Mouse (Mus musculus) brain, embryonic 18.5 days (tissue): ENCODE measurements around the gene Gm12800.
"Not testable (repeated sequence)": the region's sequence is repeated elsewhere in the genome, so short reads cannot be mapped to it uniquely, and the experiment has no call there.

Source experiments
- DNase-seq: peaks from one replicate; pipeline ENCODE4 v3.0.0-alpha.2; 2012; ENCODE audit warnings: low read depth, low spot score

Gm12800 gene

GRCm38 (mm10) chr4:101908821-101909220 is at the start of gene Gm12800:
Gene Gm12800, plus strand, starts transcription at chr4:101909121.
- not testable (repeated sequence) for DNase-seq

- DNase-seq = no peak
Measured at GRCm38 (mm10) chr4:101860873-101861272, 48.0 kb upstream of the Gm12800 start.

GRCm38 (mm10) chr4:101862289-101862688 is 46.6 kb upstream of the Gm12800 start:
- DNase-seq = no peak

- not testable (repeated sequence) for DNase-seq
Measured at GRCm38 (mm10) chr4:101872031-101872430, 36.9 kb upstream of the Gm12800 start.

GRCm38 (mm10) chr4:101875687-101876086 is 33.2 kb upstream of the Gm12800 start:
- DNase-seq = not testable (repeated sequence)

GRCm38 (mm10) chr4:101883641-101884040 is 25.3 kb upstream of the Gm12800 start:
- no peak for DNase-seq

GRCm38 (mm10) chr4:101889377-101889776 is 19.5 kb upstream of the Gm12800 start:
- no peak for DNase-seq

- DNase-seq = no peak
Measured at GRCm38 (mm10) chr4:101893656-101894420, 15.1 kb upstream of the Gm12800 start, which contains the start of gene C130073F10Rik. Gene C130073F10Rik, minus strand, starts transcription at chr4:101893789.

- not testable (repeated sequence) for DNase-seq
Measured at GRCm38 (mm10) chr4:101940107-101940506, 31.2 kb downstream of the Gm12800 start, which contains the start of gene Gm12794. Gene Gm12794, plus strand, starts transcription at chr4:101940407.
